Mouse (Mus musculus) frontal cortex, postnatal 25 days (tissue): ENCODE measurements at regions not wholly inside any gene's neighbourhood (a gene's known extent, or its start where the extent isn't known, plus 50 kb on each side); places are given as distances from the start of the nearest gene placed in this dataset.

Experiments used
- DNase-seq, 2 experiments: peaks; one replicate each; pipeline ENCODE4 v3.0.0; 2022; ENCODE audit warnings: low spot score in 2 of 2

DNA sequence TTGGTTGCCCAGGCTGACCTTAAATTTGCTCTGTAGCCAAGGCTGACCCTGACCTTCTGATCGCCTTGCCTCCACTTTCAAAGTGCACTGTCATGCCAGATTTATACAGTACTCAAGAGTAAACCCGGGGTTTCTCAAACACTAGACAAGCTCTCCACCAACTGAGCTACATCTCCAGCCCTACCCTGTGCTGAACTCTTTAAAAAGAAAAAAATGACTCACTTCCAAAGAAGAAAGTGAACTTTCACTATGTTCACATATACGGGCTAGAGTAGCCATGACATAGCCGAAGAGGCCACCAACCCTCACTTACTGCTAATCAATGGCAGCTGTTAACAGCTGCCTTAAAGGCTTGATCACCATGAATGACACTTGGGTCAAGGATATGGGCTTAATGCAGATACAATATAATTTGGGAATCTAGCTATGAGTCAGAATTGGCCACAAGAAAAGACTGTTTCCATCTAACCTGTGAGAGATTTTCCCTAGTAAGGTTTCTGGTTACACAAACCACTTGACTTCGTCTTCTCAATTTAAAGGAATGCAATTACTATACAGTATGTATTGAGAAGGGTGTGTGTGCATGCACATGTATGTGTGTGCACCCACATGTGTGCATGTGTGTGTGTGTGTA is 157.4 kb upstream of the Tgfbr2 start:
- DNase-seq: no peak

DNA sequence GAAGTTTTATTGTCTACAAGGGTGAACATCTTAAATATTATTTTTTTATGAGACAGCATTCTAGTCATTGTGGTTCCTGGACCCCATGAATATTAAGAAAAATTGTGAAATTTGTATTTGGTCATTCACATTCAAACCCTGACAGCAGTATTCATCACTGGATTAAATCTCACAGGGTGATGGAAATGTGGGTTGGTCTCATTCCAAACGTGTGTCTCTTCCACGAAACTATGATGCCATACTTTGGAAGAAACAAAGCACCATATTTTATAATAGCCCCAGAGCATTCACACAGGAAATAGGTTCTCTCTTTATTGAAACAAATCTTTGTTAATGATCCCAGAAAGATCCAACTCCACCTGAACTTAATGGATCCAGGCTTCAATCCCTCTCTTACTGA is 156.2 kb upstream of the Tgfbr2 start:
- no peak for DNase-seq

DNA sequence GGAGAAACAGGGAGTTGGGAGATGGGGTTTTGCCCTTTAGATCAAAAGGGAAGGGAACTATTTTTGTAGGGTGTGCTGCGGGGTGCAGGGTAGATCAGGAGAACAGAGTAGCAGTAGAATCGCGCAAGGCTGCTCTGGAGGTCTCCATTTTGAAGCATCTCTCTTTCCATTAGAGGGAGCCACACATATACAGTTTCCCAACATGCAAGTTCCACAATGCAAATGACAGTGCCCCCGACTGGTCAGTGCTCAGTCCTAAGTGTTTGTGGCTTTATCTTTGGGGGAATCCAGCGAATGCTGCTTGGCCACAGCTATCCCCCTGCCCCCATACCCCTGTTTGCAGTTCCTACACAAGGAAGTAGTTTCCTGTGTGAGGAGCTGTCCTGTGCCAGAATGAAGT is 155.6 kb upstream of the Tgfbr2 start:
- DNase-seq: no peak

DNA sequence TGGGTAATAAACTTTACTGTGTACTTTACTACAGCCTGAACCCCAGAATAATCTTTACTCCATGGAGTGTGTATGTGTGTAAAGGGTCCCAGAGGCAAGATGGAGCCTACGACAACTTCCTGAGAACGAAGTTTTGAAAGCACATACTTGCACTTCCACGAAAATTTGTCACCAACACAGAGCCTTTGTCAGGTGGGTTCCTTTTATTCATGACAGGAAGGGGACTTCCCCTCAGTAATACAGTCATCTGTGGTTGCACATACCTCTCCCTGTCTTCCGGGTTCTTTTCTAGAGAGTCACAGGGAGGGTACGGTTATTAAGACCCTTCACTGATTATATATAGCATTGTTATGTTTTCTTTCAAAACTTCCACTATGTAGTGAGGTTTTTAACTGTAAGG is 154.0 kb upstream of the Tgfbr2 start:
- DNase-seq: no peak

DNA sequence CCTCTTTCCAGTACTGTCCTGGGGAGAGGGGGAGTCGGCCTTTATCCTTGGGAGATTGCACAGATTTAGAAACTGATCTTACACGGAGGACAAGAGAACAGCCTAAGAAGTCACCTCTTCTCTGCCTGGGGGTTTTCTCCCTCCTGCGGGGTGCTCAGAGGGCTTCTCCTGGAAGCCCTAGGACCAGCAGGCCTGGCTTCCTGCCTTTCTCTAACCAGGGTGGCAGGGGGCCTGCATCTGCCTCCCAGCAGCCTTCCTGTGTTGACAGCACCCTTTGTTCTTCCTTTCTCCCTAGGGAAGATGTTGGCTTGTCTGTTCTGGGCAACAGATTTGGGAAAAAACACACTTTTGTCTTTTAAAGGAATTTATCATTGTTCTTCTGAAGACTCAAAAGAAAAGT is 153.0 kb upstream of the Tgfbr2 start:
- DNase-seq: no peak

DNA sequence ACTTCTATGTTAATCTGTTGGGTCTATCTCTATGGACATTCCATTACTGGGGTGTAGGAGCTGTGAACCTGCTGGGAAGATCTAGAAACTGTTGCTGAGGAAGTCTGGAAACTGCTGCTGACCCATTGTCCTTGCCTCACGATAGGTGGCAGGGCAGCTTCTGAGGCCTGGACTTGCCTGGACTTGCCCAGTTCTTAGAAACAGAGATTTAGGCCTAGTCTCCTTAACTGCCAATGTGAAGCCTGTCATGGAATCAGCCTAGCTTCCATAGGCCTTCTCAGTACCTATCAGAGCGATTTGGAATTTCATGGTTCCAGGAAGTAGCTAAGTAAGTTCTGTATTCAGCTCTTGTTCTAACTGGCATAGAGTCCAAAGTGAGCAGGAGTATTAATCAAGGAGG is 151.9 kb upstream of the Tgfbr2 start:
- no peak for DNase-seq

DNA sequence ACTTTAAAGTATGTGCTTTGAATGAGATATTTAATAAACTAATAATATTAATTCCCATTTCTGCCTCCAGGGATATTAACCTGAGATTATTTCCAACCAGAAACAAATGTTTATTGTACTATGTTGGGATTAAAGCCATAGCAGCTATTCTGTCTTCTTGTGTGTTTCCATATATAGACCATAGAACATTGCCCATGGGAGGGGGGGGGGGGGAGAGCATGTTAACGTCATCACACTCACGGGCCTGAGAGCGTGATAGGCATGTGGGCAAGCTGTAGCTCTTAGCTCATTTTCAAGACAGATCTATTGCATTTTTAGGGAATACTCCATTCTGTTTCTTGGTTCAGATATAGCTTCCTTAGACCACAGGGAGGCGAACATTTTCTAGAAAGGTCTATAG is 149.8 kb upstream of the Tgfbr2 start:
- DNase-seq: no peak

DNA sequence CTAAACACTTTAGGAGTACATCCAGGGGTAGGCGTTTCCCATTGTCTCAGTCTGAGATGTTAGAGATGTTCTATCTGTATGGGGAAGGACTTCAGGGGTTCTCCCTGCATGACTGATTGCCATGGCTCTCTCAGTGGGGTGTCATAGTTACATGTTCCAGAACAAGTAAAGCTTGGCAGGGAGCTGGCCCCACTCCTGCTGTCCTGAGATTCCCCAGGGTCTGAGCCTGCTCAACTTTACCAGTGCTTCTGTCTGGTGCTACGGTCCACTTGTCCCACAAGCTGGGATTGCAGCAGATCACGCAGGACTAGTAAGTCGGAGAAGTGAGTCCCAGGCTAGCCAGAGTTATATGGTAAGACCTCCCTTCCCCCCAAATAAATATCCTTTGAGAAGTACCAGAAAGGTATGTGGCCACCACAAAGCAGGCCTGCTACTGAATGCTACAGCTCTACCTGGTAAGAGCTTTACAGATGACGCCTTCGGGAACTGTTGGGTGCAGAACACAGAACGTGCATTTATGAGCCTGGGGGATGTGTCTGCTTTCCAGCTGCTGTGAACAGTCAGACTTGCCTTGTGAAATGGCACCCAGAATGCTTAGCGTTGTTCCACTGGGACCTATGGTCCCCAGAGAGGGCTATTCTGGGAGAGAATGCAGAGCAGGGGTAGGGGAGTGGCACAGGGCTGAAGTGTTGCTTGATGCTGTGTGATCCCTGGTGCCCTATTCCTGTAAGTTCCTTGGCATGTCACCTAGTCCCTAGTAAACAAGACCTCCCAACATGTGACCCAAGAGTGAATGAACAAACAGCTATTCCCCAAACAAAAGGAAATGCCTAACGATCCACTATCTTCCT is 148.9 kb upstream of the Tgfbr2 start:
- no peak for DNase-seq

DNA sequence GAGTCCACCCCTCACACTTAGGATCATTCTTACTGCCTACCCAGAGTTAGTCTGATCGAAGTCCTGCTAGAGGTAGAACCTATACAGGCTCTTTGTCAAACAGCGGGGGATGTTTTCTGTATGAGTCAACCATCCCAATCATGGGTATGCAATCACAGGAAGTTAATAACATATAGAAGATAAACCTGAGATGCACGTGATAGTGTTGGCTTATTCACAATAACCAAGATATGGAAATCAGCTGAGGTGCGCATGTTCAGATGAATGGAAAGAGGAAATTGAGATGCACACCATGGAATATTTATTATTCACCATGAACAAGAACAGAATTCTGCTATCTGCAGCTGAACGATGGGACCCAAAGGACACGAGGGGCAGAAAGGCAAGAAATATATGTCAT is 146.7 kb upstream of the Tgfbr2 start:
- DNase-seq: no peak

DNA sequence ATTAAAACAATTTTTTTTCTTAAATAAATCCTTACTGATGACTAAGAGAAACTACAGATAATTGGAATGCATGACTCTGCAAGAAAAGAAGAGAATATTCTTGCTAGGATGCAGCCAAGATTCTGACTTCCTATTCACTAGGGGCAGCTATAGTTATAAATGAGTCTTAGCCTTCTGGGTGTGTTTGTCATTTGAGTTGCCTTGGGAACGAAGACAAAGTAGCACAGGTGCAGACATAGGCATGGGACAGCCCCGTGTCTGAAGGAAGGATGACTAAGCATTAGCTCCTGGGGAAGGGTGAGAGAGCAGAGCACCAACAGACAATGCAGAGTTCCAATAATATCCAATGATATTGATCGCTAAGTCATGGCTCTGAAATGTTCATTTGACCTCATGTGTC is 144.3 kb upstream of the Tgfbr2 start:
- no peak for DNase-seq

DNA sequence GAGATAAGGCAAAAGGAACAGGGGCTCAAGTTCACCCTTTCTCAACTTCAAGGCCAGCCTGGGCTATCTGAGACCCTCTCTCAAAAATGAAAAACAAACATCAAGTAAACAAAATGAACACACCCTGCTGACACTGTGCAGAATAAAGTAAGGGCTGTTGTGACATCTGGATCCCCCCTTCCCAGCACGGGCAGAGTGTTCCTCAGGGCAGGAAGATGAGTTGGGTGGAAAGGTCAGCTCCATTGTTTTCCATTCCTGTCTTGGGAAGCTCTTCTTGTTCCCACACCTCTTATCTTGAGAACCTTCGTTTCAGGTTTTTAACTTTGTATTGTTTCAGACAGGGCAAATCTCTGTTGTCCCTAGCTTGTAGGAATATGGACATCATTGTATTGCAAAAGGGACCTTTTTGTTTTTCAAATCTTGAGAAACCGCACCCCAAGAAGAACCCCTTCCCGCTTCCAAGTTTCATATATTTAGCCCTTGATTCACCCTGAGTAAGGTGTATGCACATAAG is 141.5 kb upstream of the Tgfbr2 start:
- DNase-seq: no peak

DNA sequence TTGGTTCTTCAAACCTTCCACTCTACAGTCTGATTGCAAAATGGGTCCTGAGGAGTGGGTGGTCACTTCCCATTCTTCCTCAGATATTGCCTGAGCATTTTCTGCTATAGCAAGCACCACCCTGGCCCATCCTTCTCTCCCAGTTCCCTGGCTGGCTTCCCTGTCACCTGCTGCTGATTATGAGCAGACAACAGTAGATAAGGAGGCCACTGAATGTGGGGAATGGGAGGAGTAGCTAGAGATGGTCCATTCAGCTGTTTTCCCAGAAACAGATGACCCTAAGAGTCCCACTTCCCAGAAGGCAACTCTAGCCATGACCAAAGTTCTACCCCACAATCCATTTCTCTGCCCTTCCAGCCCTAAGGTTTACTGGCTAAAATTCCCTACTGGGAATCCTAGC is 139.6 kb upstream of the Tgfbr2 start:
- DNase-seq: no peak

DNA sequence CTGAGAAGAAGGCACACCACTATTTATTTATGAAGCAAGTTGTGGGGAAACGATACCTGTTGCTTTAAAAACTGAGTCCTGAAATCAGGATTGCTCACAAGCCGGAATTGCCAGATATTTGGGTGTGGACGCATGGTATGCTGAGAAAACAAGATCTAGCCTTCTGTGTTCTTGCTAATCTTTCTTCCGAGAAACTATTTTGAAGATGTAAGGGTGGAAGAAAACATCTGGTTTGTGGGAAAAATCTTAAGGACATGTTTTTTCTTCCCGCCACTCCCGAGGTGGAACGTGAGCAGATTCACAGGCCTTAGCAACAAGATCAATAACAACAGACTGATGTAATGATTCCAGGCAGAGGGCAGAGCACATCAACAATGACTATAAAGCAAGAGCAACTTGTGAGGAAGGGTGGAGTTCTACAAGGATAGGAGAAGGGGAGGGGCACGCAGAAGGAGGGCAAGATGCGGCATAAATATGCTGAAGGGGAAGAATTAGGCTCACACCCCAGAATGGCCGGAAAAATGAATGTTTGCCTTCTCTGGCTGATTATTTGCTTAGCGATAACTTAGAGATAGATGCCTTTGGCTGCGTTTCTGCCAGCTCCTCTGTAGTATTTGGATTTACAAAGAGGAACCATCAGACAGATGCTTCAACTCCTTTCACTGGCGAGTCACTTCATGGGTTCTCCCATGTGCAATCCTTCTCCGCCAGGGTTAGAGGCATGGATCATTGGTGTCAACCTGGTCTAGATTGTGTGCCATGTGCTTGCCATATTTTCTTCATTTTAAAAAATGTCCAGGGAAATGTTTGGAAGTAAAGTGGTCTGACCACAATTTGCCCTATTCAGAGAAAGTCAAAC is 139.0 kb upstream of the Tgfbr2 start:
- DNase-seq: no peak

DNA sequence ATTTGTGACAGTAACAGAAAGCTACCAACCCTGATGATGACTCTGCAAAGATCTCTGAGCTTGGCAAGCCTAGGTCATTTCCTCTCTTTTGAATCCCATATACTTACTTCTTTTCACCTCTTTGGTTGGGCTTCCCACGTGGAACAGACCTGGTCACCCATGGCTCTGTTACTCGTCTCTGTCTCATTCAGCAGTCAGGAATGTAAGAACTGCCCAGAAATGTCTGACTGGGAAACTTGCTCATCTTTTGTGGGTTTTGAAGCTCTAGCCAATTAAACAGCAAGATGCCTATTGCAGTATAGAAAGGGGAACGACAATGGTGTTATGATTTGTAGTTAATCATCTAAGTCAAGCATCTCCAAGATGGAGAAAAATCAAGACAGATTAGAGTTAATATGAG is 136.2 kb upstream of the Tgfbr2 start:
- DNase-seq: no peak

DNA sequence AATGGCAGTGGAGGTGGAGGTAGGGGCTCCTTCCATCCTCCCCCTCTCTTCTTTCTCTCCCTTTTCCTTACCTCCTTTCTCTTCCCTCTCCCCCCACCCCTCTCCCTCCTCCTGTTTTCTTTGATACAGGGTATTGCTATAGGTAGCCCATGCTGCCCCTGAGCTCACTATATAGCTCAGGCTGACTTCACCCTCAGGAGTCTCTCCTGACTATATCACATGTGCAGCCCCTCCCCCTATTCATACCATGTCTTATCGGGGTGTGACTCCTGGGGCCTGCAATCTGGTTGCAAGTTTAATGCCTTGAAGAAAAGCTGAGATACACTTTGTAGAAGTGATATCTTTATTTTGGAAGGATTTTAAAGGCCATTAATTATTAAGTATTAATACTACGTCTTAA is 126.4 kb upstream of the Tgfbr2 start:
- no peak for DNase-seq

DNA sequence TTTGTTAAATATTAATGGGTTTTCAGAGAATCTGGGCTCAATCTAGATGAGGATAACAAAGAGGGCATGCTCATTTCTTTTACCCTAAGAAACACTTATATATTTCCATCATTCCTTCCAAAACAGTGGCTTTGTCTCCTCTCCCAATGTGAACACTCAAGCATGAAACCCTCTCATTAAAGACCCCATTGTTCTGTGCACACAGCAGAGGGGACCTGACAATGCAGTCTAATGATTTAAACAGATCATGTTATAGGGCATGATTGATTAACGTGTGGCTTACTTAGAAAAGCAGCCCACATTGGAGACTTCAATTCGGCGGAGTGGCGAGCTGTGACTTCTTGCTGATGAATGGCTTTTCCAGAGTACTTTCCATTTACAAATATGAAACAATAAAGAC is 123.6 kb upstream of the Tgfbr2 start:
- no peak for DNase-seq

DNA sequence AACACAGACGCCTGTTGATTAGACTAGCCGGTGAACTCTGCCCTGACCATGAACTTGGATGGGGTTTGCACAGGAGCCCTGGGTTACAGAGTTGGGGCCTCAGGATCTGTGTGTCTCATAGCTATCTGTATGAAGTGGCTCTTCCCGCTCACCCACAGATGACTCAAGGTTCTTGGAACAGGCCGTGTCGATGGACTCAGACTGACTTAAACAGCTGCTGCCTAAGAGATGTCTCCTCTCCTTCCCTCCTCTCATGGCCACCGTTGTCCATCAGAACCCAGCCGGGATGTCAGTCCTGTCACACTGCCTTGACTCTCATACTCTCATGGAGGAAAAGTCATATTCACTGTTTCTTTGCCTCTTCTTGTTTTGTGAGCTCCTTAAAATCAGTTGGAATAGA is 121.2 kb upstream of the Tgfbr2 start:
- no peak for DNase-seq

DNA sequence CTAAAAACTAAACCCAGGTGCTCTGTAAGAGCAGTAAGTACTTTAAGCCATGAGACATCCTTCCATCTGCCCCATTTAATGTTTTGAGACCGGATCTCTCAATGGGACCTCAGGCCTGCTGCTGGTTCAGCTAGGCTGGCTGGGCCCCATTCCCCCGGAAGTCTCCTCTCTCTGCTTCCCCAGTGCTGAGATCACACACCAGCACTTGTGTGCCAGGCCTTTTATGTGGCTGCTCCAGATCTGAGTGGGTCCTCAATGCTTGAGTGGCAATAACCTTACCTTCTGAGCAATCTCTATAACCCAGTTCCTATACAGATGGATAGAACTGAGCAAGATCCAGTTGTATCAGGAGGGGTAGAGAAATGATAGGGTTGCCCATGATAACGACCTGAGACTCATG is 118.9 kb upstream of the Tgfbr2 start:
- DNase-seq: no peak

DNA sequence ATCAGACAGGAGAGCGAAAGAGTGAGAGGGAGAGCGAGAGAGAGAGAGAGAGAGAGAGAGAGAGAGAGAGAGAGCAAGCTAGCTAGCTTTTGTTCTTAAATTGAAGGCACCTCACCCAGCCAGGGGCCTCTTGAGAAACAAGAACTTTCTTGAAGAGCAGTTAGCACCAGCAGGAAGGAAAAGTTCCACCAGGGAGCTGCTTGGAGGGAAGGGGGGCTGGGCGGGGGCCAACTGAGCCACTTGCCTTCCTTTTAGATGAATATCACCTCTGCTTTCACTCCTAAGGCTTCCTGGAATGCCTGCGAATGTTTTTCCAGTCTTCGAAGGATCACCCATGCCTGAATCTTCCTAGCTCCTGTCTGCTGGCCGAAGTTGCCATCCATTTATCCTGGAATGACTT is 118.0 kb upstream of the Tgfbr2 start:
- DNase-seq: no peak

DNA sequence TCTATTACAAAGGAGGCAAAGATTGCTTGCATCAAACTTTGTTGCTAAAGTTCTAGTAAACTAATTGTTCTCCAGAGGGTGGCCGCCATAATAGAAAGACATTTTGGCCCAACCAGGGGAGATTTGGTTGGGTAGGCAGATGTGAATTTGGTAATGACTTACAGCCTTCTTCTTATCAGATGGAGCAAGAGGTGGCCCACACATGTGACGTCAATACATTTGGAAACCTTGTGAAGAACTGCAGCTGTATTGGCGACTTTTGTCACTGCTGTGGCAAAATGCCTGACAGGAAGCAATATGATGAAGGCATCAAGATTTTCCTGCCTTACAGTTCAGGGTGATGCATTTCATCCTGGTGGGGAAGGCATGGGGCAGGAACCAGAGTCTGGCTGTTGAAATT is 116.5 kb upstream of the Tgfbr2 start:
- no peak for DNase-seq

DNA sequence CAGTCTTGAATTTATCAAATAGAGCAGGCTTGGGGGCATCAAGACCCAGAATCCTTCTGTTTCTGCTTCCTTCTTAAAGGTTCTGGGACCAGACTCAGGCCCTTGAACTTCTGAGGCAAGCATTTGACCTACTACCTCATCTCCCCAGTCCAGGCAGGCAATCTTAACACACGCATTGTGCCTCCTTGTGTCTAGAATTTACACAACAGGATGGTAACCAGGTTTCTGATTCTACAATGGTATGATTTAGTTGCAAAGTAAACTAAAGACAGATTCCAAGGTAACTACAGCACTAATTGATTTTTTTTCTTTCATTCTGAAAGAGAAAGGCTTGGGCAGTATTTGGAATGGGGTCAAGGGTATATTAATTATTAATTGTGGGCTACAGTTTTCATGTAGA is 115.7 kb upstream of the Tgfbr2 start:
- no peak for DNase-seq

DNA sequence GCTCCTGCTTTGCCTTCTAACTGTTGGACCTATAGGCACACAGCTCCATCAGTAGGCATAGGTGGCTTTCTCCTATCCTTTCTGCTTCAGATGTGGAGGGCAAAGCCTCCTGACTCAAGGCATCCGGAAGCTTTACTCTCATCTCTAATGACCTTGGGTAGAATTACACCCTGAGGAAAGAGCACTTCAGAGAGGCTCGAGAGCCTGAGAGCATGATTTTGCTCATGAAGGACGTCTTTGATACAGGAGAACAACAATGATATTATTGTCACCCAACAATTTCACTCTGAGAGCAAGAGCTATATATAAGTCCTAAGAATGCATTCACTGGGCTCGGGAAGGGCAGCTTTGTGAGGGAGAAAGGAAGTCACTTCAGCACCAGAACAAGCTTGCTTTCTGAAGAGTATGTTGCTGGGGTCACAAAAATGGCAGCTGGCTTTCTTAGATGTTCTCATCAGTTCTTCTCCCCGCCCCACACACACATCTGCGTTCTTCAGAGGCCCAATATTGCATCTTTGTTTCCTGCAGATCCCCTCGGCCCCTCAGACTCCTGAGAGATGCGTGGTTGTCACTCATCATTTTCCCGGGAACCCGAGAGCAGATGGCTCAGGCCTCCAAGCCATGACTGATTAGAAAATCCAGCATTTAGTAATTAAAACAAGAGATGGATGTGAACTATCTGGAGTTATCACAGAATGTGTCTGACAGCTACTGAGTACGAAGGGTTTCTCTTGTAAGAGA is 110.7 kb upstream of the Tgfbr2 start:
- no peak for DNase-seq
